Mouse (Mus musculus) thymus, postnatal 25 days (tissue): ENCODE measurements around the gene Nudt16.
"Not testable (repeated sequence)": the region's sequence is repeated elsewhere in the genome, so short reads cannot be mapped to it uniquely, and the experiment has no call there.

ENCODE experiments used
- DNase-seq: peaks from one replicate; pipeline ENCODE4 v3.0.0; 2022

Nudt16 gene

DNA sequence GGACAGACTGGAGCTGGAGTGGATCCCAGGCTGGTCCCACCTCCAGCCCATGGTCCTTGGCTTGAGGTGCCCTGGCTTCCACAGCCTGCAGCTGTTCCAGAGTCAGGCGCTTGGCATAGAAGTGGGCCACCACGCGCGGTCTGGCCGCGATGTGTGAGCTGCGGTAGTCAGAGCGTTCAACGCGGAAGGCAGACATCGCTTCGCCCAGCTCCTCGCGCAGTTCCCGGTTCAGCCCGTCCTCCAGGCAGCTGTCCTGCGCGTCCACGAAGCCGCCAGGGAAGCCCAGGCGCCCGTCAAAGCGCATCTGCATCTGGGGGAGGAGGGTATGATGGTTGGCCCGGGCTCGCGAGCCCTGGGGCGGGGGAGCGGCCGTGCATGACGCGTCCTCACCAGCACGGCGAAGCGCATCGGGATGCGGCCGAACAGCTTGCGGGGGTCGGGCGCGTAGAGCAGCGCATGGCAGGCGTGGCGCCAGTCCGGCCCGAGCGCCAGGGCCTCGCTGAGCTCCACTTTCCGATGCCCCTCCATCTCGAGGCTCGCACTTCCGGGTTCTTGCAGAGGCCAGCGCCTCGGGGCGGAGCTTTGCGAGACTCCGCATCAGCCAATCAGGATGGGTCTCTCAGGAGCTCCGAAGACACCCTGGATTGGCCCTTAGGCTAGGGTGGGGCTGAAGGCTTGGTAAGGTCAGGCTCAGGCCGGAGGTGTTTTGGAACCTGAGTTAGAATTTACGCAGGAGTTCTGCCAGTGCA lies at the start of gene Nudt16:
TSS of gene Nudt16 (minus strand) at position 572 of the 749 bp plus-strand sequence.
- peak; percentile 92 for DNase-seq

DNA sequence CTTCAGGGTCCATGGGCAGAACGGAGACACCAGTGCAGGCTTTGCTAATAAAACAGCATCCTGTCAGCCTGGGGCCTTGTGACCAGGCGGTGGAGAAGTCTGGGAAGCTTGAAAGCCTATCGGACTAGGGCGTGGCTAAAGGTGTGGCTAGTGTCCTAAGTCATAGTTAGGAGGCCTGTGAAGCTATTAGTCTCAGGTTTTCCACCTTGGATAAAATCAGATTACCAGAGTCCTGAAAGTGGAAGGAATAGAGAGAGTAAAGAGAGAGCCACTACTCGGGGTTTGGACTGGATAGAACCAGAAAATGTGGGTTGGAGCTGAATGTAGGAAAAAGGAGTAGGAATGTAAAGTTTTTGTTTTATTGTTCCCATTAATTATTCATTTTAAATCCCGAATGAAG lies 13.4 kb upstream of the Nudt16 start, which contains the start of gene 1700080E11Rik:
TSS of gene 1700080E11Rik (minus strand) at position 101 of the 400 bp plus-strand sequence.
- no peak for DNase-seq

DNA sequence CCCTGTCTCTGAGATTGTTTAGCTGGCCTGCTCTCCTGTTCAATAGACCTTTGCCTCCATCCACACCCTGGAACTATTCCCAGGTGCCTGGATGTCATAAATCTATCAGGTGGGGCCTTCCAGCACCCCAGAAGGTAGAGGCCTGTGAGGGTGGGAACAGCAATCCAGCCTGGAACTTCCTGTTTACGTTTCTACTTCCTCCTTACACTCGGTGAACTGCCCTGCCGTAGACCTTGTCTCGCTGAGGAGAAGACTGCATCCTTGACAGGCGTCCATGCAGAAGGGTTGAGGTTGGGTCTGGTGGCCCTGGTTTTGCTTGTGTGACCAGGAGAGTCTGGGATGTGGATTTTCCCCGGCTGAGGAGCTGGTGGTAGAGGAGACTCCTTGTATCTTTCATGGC lies 7.6 kb upstream of the Nudt16 start:
- DNase-seq = no peak

DNA sequence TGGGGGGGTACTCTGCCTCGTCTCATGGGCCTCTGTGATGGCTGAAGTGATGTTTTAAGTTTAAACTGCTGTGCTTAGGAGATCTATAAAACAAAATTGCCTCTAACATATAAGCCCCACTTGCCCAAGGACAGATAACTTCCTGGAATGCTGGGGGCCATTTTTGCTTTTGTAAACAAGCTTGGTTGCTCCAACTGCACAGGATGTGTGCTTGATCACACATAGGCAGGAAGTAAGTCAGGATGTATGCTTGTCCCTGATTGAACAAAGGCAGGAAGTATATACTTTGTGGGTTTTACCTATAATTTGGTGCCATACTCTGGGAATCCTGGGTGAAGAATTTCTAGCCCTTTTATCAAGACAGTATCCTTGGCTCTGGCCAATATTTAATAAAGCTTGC lies 4.8 kb upstream of the Nudt16 start:
- DNase-seq = no peak

DNA sequence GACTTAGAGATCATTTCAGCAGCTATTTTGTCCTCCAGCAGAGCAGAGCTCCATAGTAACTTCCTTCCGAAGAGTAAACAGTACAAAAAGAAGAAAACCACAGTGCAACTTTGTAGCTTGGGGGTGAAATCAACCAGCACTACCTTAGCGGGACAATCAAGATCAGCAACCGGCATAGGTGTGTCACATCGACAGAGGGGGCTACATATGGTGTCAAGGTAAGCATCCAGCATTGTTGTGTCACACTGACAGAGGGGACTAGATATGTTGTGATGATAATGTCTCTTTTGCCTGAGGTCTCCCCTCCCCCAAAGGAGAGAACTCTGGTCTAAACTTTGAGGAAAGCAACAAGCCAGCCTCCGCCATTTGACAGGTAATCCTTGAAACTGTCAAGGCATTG lies 2.9 kb upstream of the Nudt16 start:
- peak; percentile 32 for DNase-seq

DNA sequence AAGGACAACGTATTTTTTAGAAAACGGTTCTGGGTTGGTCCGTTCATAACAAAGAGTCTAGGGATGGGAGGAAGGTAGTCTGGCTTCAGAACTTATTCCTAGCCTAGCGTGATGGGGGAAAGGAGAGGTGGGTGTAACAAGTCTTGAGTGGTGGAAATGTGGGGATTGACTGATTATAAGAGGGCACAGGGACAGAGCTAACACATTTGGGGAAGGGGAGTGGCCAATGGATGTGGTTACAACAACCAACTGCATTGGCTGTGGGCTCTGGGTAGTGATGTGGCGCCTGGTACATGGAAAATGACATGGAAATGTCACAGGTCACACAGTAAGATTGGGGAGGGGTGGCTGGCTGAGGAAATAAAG lies 361 bp upstream of the Nudt16 start:
- DNase-seq = no peak

DNA sequence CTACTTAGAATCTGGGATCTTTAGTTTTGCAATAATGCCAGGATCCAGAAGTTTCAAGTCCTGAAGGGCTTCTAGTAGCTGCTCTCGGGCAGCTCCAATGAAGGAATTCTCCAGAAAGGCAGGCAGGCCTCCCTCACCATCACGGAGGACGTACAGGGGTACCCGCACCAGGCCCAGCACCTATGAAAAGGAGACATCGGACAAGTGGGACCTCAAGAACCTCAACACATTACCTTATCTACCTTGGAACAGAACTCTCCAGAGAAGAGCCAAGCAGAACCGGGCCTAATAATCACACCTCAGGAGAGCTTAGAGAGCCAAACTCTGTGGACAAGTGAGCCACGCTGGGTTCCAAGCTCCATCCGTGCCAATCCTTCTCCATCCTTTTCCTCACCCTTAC lies 1.3 kb downstream of the Nudt16 start:
- DNase-seq = no peak

DNA sequence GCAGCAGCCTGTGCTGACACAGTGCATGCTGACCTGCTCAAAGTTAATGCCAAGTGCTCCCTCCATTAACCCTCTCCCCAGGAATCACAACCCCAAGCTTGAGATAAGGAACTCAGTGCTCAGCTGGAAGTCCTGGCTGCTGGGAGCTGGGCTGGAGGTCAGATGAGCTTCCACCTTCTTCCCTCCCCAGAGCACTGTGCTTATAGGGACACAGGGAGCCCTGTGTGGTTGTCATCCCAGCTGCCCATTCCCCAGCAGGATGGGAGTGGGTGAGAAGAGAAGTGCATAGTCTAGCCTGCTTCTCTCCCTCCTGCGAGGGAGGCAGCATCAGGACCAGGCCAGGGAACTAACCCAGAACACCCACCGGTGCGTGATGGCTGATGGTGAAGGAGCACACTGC lies 6.4 kb downstream of the Nudt16 start:
- DNase-seq = not testable (repeated sequence)

DNA sequence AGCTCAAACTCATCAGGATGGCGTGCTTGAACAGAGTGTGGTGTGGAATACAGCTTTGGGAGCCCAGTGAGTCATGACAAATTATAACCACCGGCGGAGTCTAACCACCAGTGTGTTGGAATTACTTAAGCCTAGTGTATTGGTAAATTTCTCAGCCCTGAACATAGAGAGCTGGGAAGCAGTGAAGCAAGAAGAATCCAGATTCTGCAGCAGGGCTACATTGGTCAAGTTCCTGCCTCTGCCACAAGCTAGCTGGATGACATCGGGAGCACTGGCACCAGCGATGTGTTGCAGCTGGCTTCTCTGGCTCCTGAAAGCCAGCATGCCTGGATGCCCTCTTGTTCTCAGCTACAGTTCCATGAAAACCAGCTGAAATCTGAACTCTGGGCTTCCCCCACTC lies 27.7 kb downstream of the Nudt16 start:
- DNase-seq = no peak

DNA sequence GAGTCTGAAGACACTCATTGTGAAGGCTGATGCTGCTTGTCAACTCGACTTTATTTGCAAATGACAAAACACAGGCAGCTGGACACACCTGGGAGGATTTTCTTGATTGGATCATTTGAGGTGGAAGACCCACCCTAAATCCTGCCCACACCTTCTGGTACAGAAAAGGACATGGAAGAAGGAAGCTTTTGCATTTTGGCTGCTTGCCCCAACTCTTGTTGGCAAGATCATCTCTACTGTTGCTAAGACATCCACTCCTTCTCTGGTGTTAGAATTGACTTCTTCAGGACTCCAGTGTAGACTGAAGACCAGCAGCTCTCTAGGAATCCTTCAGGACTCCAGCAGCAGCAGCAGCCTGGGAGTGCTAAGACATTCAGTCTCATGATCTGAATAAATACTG lies 29.7 kb downstream of the Nudt16 start:
- DNase-seq = no peak

DNA sequence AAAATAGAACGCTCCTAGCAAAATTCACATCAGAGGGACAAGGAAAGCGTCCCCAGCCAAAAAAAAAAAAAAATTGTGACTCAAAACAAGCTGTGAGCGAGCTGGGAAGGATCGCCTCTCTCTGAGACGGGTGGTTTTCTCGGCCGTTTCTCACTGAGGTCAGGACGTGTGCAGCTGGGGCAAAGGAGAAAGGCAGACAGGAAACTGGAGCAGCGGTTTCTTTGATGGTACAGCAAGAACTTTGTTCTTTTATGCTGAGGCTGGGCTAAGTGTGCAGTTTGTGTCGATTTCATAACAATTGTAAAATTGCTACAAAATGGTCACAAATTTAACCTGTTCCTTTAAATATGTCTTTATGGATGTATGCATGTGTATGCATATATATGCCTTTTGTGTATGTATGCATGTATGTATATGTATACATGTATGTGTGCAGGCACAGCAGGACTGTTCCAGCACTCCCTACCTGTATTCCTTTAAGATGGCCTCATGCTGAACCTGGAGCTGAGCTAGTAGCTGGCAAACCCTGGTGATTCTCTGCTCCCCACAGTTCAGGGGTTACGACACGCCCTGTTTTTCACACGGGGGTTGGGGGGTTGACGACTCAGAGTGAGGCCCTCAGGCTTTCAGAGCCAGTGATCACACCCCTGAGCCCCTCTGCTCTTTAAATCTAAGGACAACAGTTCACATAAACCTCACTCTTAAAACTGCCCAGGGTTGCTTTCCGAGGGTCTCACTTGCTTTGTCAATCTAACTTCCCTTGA lies 30.6 kb downstream of the Nudt16 start:
- DNase-seq = peak; percentile 71

DNA sequence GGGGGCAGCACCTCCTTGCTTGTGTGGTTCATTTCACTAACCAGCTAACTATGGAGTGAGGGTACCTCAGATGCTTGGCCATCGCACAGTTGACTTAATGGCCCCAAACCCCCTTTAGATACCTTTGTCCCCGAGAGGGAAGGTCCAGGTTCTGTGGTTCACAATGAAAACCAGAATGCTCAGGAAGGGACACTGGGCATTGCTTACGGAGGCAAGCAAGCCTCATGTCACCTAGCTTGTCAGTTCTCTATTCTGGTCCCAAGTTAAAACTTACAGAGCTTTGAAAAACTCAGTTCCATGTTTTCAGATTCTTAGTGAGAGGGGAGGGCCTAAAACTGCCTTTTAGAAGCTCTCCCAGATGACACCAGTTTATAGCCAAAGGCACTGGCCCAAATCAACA lies 51.4 kb downstream of the Nudt16 start:
- no peak for DNase-seq
